Mouse (Mus musculus) spleen, embryonic (tissue): Measurements from ENCODE around the gene Pla2g5.
"Not testable (repeated sequence)": the region's sequence is repeated elsewhere in the genome, so short reads cannot be mapped to it uniquely, and the experiment has no call there.

ENCODE experiments used
- CTCF ChIA-PET: fragments of 350-600 bp; sonication (Branson Sonifier 250); formaldehyde crosslinking; loops from one replicate; lab custom pipeline; 2022; lab: Charles Lee

The Pla2g5 gene

DNA sequence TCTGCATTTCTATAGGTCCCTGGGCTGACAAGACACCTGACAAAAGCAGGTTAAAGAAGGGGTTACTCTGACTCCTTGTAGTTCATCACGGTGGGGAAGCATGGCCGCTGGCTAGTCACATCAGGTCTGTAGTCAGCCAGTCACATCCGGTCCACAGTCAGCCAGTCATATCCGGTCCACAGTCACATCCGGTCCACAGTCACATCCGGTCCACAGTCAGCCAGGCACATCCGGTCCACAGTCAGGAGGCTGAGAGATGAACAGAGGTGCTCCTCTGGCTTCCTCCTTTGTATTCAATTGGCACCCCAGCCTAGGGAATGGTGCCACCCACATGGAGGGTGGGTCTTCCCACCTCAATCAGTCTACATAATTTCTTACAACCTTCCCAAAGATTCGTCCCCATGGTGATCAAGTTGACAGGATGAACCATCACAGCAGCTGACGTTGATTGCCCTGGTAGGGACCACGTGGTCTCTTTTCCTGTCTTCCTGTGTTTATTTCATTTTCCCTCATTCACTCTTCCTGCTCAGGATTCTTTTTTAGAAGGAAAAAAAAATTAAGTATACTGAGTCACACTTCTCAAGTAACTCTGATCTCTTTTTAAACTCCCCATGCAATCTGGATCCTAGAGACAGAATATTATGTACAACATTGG is at the start of gene Pla2g5:
TSS of gene Pla2g5 (minus strand) at position 139 of the 655 bp plus-strand sequence.
- CTCF ChIA-PET, result no interaction called here

DNA sequence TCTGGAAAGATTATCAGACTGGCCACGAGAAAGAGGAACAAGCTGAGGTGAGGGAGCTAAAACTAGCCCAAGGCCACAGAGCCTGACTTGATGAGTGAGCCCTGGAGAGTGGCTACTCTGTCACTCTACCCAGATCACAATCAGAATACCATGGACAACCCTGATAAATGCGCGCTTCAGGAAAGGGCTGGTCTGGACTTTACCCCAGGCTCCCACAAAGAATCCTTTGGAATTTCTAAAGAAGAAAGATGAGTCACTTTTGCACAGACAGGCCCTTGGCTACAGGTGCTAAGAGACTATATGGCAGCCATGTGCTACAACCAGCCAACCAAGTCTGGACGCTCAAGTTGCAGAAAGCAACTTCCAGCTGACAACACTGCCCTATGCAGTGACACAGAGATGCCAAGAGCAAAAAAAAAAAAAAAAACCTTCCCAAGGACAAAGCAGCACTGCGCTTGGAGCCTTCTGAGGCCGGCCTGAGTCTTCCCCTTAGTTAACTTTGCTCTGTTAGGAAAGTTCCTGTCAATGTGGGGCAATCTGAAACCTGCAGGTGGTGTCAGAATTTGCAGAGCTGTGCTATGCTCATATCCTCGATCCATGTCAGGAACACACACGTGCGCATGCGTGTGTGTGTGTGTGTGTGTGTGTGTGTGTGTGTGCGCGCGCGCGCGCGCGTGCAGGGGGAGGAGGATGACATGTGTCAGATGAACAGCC is 42.5 kb upstream of the Pla2g5 start:
- CTCF ChIA-PET, result no interaction called here

DNA sequence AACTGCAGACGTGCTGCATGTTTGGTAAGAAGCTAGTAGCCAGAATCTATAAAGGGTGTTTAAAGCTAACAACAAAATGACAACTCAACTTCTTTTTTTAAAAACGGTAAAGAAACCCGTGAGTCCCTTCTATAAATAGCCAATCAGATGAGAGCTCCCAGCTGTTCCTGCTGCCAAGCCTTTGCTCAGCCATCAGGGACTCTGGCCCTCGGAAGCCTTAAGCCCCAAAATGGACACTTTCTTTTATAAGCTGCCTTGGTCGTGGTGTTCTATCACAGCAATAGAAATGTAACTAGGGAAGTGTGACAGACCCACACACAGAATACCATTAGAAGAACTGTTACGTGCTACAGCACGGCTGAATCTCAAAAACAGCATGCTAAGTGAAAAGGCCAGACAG is 36.1 kb upstream of the Pla2g5 start:
- CTCF ChIA-PET, result no interaction called here

DNA sequence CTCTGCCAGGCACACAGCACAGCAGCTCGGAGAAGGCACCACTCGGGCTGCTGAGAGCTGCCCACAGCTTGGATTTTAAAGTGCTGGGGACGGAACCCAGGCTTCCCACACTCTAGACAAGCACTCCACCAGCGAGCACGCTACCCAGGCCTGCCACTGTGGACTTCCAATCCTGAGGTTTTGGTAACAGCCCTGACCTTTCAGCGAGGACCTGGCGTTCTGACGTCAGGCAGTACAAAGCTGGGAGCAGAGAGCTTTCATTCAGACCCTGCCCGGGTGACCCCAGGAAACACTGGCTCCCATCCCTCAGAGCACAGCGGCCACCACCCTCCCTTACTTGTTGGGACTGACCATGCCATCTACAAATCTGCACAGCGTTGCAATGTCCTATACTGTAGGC is 30.5 kb upstream of the Pla2g5 start:
- CTCF ChIA-PET, result not testable (repeated sequence)

DNA sequence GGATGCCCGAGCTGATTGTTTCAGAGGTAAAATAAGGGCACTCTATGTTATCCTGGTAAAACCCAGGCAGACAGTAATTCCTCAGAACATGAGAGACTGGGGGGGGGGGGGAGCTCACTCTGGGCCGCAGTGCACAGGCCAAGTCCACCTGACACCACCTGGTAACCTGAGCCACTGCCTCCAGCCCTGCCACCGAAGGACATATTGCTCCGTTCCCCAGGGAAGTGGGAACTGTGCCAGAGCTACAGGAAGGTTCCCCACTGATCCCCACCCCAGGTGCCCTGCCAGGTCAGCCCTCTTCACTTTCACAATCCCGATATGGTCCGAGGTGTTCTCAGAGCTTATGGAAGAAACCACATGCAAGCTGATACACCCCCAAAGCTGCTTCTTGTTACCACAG is 29.4 kb upstream of the Pla2g5 start:
- CTCF ChIA-PET, result interaction anchor here (0.5 kb wide), 1 partner anchor 446 kb away, joined by 4 read pairs; no protein-coding TSS in a partner anchor

DNA sequence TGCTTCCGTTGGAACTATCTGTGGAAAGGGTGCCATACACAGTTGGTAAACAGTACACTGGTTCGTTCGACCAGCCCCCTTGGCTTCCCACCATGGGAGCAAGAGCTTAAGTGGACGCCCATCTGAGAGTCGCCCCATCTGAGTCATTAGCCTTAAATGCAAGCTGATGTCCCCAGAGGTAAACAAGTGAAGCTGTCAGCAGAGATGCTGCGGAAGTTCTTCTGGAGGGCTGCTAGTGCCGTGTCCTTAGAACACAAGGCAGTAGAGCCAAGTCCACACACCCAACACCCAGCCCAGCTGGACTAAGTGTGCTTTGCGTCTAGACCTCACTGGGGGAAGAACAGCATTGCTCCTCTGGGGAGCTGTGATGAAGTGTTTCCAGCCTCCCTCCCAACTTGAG is 26.4 kb upstream of the Pla2g5 start:
- CTCF ChIA-PET, result no interaction called here

DNA sequence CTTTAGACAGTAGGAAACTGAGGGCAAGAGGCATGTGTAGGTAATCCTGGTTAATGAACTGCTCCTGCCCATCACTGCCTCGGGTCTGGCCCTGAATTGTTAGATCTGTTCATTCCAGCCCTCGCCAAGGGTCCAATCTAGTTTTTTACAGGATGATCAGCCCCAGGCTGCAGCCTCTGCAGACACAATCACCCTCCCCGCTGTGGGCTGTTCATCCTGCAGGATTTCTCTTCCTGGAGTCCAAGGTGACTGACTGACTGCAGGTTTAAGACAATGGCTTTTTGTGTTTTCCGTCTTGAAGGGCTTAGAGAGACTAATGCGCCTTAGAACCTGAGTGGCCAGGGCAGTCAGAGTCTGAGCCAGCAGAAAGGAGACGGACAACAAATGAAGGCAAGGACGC is 25.9 kb upstream of the Pla2g5 start:
- CTCF ChIA-PET, result no interaction called here

DNA sequence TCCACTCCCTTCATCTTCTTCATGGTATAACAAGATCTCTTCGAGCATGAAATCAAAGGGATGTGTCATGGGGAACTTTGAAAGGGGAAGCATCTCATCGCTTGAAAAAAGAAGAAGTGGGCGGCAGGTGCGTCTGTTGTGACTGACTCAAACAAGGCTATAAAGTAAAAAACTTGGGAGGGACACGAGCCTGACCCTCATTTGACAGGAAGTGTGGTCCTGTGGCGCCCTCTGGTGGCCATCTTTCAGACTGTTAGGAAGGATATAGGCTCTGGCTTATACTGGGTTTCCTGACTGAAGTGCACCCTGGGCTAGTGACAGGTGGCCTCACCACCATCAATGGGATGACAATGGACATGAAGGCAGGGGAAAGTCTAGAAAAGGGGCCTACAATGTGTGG is 21.0 kb upstream of the Pla2g5 start:
- CTCF ChIA-PET, result no interaction called here

DNA sequence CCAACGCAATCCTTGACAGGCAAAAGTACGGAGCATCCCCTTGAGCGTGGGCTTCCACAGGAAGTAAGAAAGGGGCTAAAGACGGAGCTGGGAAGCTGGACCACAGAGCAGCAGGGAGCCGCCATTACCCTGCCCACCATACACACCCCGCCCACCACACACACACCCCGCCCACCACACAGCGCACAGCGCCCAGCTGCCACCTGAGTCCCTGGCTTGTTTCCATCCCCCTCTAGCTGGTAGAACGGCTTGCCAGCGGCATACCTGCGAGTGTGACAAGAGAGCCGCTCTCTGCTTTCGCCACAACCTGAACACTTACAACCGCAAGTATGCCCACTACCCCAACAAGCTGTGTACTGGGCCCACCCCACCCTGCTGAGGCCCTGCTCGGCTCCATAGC is 18.9 kb upstream of the Pla2g5 start:
- CTCF ChIA-PET, result interaction anchor here (0.7 kb wide), 2 partner anchors 13 to 91 kb away, joined by 3 read pairs; no protein-coding TSS in a partner anchor

DNA sequence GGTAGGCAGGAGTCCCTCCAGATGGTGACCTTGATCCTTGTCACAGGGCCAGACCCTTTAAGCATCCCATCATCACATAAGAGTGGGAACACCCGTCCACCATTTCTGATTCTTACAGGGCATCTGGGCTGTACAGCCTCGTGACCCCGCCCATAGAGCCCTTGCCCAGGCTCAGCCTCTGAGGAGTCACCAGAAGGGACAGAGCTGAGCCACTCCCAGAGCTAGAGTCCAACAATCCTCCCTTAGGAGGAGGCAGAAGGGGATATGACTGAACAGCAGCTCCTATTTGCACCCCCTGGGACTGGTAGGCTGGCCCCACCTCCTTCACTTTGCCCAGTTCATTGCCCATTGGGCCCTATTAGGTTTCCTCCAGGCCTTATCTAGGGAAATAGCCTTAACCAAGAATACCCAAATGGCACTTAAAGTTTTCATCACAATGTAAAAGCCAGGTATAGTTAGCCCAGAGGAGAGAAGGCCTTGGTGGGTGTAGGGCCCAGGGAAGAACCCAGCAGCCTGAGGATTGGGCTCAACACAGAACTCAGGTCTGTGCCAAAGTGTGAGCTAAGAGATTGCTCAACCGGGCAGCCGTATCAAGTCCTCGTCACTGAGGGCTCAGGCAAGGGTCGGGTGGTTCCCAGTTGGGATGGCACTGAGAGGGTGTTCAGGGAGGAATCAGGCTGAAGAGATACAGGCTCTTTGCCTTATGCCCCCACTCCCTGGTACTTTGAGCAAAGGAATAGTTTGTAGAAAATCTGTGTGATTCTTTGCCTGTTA is 17.7 kb upstream of the Pla2g5 start:
- CTCF ChIA-PET, result no interaction called here

DNA sequence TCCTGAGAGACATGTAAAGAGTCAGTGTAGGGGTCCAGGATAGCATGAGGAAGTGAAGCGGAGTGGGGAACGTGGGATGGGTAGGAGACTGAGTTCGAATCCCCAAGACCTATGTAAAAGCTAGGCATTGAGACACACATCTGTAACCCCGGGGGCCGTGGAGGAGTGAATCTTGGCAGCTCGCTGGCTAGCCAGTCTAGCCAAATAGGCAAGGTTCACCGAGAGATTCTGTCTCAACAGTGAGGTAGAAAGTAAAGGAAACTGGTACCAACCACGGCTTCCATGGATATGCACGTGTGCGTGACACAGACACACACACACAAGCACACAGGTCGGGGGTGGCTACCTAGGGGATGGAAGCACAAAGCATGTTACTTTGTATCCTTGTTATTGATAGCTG is 16.5 kb upstream of the Pla2g5 start:
- CTCF ChIA-PET, result no interaction called here

DNA sequence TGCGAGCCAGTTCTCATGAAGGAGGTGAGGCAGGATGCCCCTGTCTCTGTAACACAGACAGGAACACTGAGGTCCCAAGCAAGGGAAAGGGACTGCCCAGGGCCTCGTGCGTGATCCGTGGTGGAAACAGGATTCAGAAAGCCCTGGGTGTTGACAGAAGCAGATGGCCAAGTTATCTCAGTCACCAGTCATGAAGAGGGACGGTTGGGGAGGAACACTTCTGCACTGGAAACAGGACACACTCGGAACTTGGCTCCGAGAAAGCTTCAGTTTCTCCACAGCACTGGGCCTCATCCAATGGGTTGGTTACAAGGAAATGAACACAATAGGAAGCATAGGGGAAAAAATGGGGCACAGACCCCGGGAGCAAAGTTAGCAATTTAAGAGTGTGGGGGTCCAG is 15.5 kb upstream of the Pla2g5 start:
- CTCF ChIA-PET, result no interaction called here

DNA sequence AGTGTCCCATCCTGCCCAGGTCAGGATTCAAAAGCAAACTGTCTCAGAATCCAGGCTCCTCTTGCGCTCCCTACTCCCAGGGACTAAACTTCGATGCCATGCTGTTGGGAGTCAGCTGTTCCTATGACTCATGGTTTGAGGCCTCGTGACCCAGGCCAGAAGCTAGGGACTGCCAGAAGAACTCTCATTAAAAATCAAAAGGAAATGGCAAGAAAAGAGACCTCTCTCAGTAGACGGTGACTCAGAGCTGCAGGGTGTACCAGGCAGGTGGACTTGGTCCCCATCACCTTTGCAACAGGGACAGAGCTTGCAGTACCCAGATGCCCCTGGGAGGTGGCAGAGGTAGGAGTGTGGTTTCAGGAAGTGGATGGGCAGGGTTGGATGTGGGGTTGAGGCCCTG is 14.4 kb upstream of the Pla2g5 start, which contains the start of gene Pla2g2e:
TSS of gene Pla2g2e (plus strand) at position 212 of the 400 bp plus-strand sequence.
- CTCF ChIA-PET, result interaction anchor here (0.6 kb wide), 1 partner anchor 1867 kb away, joined by 12 read pairs; no protein-coding TSS in a partner anchor

DNA sequence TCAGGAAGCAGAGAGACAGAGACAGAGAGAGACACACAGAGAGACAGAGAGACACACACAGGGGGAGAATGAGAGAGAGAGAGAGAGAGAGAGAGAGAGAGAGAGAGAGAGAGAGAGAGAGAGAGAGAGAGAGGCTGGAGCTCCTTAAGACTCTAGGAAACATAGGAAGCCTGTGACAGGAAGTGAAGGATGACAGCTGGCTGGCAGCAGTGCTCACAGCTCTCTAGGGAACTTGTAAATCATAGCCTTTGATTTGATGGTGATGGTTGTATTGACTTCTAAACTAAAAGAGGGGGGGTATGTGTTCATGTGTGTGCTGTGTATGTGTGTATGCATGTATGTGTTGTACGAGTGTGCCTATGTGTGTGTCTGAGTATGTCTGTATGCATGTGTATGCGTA is 12.7 kb upstream of the Pla2g5 start:
- CTCF ChIA-PET, result no interaction called here

DNA sequence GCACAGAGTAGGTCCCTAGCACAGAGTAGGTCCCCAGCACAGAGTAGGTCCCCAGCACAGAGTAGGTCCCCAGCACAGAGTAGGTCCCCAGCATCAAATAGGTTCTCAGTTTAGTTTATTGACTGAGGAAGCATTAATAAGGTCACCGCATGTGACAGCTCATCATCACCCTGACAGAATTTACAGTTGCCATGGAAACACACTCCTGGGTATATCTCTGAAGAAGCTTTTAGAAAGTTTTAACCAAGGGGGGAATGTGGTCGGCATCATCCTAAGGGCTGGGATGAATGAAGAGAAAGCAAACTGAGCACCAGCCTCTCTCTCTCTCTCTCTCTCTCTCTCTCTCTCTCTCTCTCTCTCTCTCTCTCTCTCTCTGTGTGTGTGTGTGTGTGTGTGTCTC is 12.0 kb upstream of the Pla2g5 start:
- CTCF ChIA-PET, result not testable (repeated sequence)

DNA sequence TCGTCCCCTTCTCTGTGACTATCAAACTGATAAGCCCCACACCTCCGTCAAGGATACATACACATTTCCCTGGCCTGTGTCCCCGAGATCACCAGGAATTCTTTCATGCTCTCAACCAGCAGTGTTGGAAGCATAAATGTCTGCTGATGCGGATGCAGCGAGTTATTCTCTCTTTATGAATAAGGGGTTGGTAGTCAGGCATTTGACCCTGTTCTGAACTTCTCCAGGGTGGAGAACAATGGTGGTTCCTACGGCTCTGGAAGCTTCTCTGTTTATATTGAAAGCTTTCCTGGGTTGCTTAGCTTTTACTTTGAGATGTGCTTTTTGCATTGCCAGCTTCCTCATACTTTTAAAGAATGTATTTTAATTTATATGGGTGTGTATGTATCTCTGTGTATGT is 10.6 kb upstream of the Pla2g5 start, which contains the start of gene Gm13030:
TSS of gene Gm13030 (minus strand) at position 101 of the 400 bp plus-strand sequence.
- CTCF ChIA-PET, result no interaction called here

DNA sequence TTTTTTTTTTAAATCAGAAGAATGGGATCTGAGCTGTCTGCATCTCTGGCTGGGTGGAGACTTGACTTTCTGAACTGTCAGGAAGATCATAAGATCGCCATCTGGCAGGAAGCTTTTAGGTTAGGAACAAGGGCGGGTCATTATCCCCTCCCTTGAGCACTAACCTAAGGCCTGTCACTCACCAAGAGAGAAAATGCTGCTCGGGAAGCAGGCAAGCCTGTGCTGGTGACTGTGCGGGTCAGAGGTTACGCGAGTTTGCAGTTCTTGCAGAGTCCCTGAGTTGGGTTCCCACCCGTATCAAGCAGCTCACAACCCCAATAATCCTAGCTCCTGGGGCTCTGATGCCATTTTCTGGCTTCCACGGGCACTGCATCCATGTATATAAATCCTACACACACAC is 5.4 kb upstream of the Pla2g5 start:
- CTCF ChIA-PET, result interaction anchor here (1.0 kb wide), 1 partner anchor 14 kb away, joined by 3 read pairs; no protein-coding TSS in a partner anchor

DNA sequence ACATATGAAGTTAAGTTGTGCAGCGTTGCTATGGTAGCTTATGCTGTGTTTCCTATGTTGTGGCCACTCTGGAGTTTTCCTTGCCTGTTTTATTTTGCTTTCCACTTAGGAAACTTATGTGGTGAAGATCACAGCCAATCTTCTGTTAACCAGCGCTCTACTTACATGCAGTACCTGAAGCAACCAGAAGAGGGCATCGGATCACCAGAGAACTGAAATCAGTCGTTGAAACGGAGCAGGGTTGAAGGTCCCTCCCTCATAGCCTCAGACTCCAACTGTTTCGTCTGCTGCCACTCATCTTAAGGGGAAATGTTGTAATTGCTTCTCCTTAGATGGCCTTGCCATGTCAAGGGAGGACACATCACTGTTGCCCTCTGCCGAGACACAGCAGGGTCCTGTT is 3.1 kb upstream of the Pla2g5 start:
- CTCF ChIA-PET, result interaction anchor here (0.6 to 0.7 kb wide), 2 partner anchors 31 to 97 kb away, joined by 3 to 5 read pairs; no protein-coding TSS in a partner anchor

DNA sequence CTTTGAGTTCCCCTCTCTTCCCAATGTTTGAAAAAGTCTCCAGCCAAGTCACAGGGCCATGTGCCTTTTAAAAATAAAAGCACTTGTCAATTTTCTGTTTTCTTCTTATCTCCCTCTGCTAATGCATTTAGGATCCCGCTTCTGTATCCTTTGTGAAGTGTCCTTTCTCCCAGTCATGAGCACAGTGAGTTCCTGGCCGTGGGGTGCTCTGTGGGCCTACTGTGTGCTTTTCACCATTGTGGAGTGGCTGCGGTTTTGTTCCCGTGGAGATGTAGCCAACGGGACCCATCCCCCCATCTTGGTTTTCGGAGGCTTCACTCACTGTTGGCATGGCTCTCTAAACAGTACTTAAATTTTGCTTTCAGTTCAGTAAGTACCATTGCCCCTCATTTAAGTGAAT is 2.7 kb upstream of the Pla2g5 start:
- CTCF ChIA-PET, result interaction anchor here (0.6 to 0.7 kb wide), 2 partner anchors 31 to 98 kb away, joined by 3 to 5 read pairs; no protein-coding TSS in a partner anchor

DNA sequence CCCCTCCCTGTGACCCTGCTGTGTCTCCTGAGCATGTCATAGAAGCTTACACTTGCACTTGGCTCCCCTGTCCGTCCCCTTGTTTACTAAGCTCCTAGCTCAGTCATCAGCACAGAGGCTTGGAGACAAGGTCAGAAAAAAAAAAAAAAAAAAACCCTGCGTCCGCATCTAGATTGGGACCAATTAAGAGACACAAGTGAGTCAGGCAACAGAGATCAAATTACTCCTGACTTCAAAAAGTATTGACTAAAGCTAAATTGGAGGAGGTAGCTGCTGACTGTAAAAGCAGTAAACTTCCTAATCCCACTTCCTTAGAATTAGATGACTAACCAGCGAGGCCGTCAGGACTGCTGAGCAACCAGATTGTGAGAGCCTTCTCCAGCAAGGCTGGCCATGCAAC is 1.8 kb upstream of the Pla2g5 start:
- CTCF ChIA-PET, result interaction anchor here (0.6 kb wide), 1 partner anchor 908 kb away, joined by 9 read pairs; no protein-coding TSS in a partner anchor

DNA sequence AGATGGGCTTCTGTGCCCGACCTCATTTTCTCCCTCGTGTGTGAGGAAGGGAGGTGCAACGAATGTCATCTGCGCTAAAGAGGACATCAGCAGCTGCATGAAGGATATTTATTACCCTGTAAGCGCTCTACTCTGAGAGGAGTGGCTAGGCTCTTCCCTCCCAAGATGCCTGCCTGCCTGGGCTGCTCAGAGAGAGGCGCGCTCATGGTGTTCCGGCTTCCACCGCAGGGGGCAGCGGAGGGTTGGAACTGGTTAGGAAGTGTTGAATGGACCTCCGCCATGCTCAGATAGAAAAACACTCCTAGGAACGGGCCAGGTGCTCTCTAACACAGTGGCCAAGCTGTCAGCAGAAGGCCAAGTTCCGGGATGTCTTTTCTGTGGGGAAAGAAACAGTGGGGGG is 3.6 kb downstream of the Pla2g5 start:
- CTCF ChIA-PET, result no interaction called here

DNA sequence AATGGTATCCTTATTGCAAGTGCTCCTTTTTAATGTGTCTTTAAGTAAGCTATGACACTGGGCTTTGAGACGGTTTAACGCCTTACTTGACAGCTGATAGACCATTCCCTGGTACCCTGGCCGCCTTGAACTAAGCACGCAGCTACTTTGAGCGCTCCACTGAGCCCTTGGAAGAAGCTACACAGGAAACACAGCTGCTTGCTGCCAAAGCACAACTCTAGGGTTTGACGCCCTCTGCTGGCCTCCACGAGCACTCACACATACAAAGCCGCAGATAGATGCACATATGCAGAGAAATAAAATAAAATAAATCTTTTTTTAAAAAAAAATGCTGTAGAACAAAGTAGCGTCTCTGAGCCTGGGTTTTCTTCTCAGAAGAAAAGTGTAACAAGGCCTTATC is 4.0 kb downstream of the Pla2g5 start:
- CTCF ChIA-PET, result no interaction called here
